Mouse (Mus musculus) left cerebral cortex, postnatal 25 days (tissue): ENCODE data around the gene Fbxw9. TPM values are rescaled to one million over a fixed set of nuclear protein-coding genes. Genes with fewer than 3 reads are reported as not detected.

Source experiments
- DNase-seq, 2 experiments: peaks; one replicate each; pipeline ENCODE4 v3.0.0; 2022; ENCODE audit warnings: low spot score in 2 of 2, mixed read lengths in 1 of 2
- intact Hi-C: fragments of 180-260 bp; cut with DNase I; formaldehyde crosslinking; loops from one replicate; pipeline ENCODE4 v1.15.1; 2025
- total RNA-seq, 2 experiments: library from RNA; stranded (reverse); gene quantifications; 2 replicates each; pipeline ENCODE4 v1.2.3; 2021

Fbxw9 gene
- total RNA-seq, 2 experiments from 2014 or later, result 23.9 to 24.0 TPM

DNA sequence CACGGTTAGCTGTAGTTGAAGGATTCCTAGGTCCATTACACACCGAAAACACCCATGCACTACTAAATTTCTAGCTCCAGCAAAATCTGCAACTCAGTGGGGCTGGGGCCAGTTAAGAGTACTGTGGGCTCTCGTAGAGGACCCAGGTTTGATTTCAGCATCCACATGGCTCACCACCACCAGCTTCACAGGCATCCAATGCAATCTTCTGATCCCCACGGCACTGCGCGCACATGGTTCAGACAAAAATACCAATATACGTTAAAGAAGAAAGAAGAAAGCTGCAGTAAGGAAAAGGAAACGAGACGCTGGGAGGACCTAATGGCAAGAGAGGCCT is 23.5 kb upstream of the Fbxw9 start:
- no peak for DNase-seq
- intact Hi-C loops, result no loop called here

GRCm38 (mm10) chr8:85036718-85037365 is 23.0 kb upstream of the Fbxw9 start, which contains the start of gene Tnpo2:
Tnpo2 (plus strand) TSS chr8:85036915.
- intact Hi-C loops, result no loop called here
- DNase-seq, result peak; percentile 92 to 97

- intact Hi-C loops, result no loop called here
- no peak for DNase-seq
Observed at GRCm38 (mm10) chr8:85037366-85037680, 22.5 kb upstream of the Fbxw9 start.

GRCm38 (mm10) chr8:85037681-85038531 is 21.9 kb upstream of the Fbxw9 start:
- intact Hi-C loops, result no loop called here
- peak; percentile 61 to 75 for DNase-seq

DNA sequence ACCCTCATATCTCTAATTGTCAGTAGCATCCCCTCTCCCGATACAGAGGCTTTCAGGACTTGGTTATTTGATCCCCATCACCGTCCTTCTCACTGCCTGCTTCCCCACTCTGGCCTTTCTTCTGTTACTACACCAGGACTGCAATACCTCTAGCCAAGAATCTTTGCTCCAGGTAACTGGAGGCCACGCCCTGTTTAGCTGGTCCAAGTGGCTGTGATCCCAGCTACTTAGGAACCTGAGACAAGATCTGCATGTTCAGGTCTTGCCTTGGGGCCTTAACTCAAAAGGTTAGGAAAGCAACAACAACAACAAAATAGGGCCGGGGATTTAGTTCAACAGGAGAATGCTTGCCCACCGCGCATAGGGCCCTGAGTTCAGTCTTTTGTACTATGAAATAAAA is 16.2 kb upstream of the Fbxw9 start:
- no peak for DNase-seq
- intact Hi-C loops, result no loop called here

DNA sequence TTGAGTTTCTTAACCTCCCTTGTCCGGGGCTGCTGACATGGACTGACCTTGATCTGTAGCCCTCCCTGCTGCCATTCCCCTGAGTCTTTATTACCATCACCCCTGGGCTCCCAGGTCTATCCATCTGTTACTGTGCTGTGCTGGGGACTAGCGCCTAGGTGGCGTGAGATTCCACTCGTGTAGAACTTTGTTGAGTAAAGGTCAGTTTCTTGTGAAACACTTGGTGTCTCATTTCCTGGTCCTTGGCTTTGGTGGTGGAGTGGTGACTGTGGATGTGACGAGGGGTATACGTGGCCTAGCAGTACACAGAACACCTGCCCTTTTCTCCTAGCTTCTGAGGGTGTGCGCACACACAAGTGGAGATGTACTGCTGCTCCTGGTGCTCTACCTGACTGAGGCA is 2.5 kb upstream of the Fbxw9 start:
- DNase-seq, result no peak
- intact Hi-C loops, result no loop called here

DNA sequence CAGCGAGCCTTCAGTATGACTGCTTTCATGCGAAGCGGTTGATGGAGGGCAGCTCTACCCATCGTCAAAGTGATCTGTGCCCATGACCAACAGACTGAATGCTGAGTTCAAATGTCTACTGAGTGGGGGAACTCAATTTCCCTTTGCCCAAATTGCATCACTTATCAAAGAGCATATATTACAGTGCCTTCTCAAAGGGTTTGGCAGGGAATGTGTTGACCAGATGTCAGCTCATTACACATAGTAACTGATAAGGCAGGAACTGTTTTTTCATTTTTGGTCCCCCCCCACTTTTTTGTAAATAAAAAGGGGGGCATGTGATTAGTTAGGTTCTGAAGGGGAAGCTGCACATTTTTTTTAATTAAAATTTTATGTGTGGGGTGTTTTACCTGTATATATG is 2.7 kb downstream of the Fbxw9 start:
- DNase-seq, result no peak
- intact Hi-C loops, result no loop called here

GRCm38 (mm10) chr8:85065213-85065612 is 5.4 kb downstream of the Fbxw9 start:
- intact Hi-C loops, result no loop called here
- no peak for DNase-seq

DNA sequence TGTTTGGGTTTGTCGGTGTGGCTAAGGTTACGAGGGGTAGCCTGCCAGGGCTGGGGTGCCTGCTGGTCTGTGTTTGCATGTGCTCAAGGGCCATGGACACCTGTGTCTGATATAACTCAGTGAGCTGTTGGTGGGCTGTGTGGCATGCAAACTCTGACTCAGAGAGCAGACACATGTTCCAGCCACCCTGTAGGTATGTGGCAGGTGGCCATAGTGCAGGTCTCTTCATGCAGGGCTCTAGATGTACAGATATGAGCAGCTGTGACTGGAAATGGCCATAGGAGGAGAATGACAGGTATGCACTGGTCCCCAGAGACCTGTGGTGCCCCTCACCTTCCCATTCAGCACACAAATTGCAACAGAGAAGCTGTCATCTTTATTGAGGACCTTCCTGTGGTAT is 7.3 kb downstream of the Fbxw9 start:
- no peak for DNase-seq
- intact Hi-C loops, result no loop called here

- DNase-seq, result no peak
- intact Hi-C loops, result no loop called here
Observed at GRCm38 (mm10) chr8:85067982-85068381, 8.1 kb downstream of the Fbxw9 start, which contains the start of gene Gm5741. Gm5741 (minus strand) TSS chr8:85067982.

DNA sequence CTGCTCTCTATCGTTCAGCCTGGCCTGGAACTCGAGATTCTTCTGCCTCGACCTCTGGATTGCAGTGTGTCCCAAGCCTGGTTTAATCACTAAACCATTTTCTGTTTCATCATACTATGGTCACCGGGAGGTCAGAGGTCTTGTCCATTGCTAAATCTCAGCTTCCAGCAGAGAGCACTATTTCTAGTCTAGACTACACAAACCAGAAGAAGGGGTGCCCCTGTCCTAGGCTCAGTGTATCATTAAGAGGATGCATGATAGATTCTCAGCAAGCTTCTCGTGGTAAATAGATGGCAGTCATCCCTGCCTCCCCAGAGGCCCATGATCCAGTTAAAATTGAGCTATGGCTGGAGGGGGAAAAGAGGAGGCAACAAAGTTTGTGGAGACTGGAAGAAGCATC is 11.2 kb downstream of the Fbxw9 start:
- no peak for DNase-seq
- intact Hi-C loops, result no loop called here

GRCm38 (mm10) chr8:85071514-85072281 is 11.8 kb downstream of the Fbxw9 start, which contains the start of gene Dhps:
Dhps (plus strand) TSS chr8:85071757.
- intact Hi-C loops, result no loop called here
- DNase-seq, result peak; percentile 90 to 96

- peak in 1 of 2 experiments; percentile 57 for DNase-seq
- intact Hi-C loops, result no loop called here
Observed at GRCm38 (mm10) chr8:85072364-85072929, 12.6 kb downstream of the Fbxw9 start.

GRCm38 (mm10) chr8:85073041-85073612 is 13.3 kb downstream of the Fbxw9 start:
- DNase-seq, result no peak
- intact Hi-C loops, result no loop called here

- intact Hi-C loops, result no loop called here
- no peak for DNase-seq
Observed at GRCm38 (mm10) chr8:85074167-85074566, 14.3 kb downstream of the Fbxw9 start.

DNA sequence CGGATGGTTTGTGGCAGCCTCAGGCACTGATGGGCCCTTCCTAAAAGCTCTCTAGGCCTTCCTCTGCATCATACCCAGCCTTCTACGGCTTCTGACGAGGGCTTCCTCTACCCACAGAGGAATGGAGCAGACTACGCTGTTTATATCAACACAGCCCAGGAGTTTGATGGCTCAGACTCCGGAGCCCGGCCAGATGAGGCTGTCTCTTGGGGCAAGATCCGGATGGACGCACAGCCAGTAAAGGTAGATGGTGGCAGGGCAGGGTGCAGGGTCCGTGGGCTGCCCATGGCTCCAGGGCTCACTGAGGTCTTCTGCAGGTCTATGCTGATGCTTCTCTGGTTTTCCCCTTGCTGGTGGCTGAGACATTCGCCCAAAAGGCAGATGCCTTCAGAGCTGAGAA is 14.8 kb downstream of the Fbxw9 start:
- intact Hi-C loops, result no loop called here
- DNase-seq, result no peak

GRCm38 (mm10) chr8:85076001-85076400 is 16.1 kb downstream of the Fbxw9 start:
- DNase-seq, result no peak
- intact Hi-C loops, result loop anchor here (2.0 kb wide), 1 partner anchor 95 kb away; no protein-coding TSS in a partner anchor

DNA sequence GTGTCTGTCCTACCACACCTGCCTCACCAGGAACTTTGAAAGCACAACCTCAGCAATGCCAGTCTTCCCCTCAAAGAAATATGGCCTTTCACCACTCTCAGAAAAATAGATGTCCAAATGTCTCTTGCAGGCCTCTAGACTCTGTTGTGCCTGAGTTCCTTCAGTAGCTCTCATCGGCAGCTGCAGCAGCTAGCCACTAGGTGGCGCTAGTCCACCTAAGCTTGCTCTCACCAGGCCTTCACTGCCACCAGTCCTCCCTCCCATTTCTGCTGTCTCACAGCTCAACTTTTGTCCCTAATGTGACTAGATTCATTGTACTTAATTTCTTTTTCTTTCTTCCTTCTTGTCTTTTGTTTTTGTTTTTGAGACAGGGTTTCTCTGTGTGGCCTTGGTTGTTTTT is 17.1 kb downstream of the Fbxw9 start:
- peak; percentile 84 to 91 for DNase-seq
- intact Hi-C loops, result loop anchor here (2.0 kb wide), 1 partner anchor 94 kb away; no protein-coding TSS in a partner anchor

GRCm38 (mm10) chr8:85080214-85080531 is 20.3 kb downstream of the Fbxw9 start:
- peak in 1 of 2 experiments; percentile 35 for DNase-seq
- intact Hi-C loops, result loop anchor here (5.0 kb wide), 1 partner anchor 217 kb away; the partner anchor contains the start of genes Orc6 and Vps35
